Mouse (Mus musculus): ENCODE data around the gene Tfg.

Tfg gene

GRCm38 (mm10) chr16:56645251-56645650 is 72.0 kb downstream of the Tfg start:
- DNase-seq (ENCODE audit: low read depth, low spot score), result no peak

All from A20 (cell line).